Mouse (Mus musculus) monocyte, adult 2 months (primary cell): ENCODE results near the gene Pde11a.
A peak's percentile ranks its signal among the peaks of the same experiment; 100 is the strongest.

ENCODE experiments used
- DNase-seq, 2 experiments: peaks; one replicate each; pipeline ENCODE4 v3.0.0; 2022; ENCODE audit warnings: low spot score in 2 of 2, low read depth in 1 of 2

Pde11a gene

GRCm38 (mm10) chr2:76338215-76339156 is at the start of gene Pde11a:
Gene Pde11a, minus strand, starts transcription at chr2:76338774.
- no peak for DNase-seq

GRCm38 (mm10) chr2:76386531-76386930 is 48.0 kb upstream of the Pde11a start:
- DNase-seq, result no peak

- DNase-seq, result no peak
These were observed 40.1 kb upstream of the Pde11a start for GRCm38 (mm10) chr2:76378646-76379045.

- no peak for DNase-seq
These were observed 36.1 kb upstream of the Pde11a start for GRCm38 (mm10) chr2:76374544-76375206.

- DNase-seq, result no peak
These were observed 33.7 kb upstream of the Pde11a start for GRCm38 (mm10) chr2:76372244-76372643.

GRCm38 (mm10) chr2:76370656-76370922 is 32.0 kb upstream of the Pde11a start:
- no peak for DNase-seq

- DNase-seq, result peak; percentile 41 to 63
These were observed 31.5 kb upstream of the Pde11a start, which contains the start of gene Rbm45 for GRCm38 (mm10) chr2:76369821-76370655. Gene Rbm45, plus strand, starts transcription at chr2:76369984.

- no peak for DNase-seq
These were observed 30.5 kb upstream of the Pde11a start for GRCm38 (mm10) chr2:76368861-76369660.

GRCm38 (mm10) chr2:76367188-76367922 is 28.8 kb upstream of the Pde11a start:
- peak; percentile 31 to 63 for DNase-seq

- DNase-seq, result no peak
These were observed 27.2 kb upstream of the Pde11a start for GRCm38 (mm10) chr2:76365811-76366210.

- DNase-seq, result no peak
These were observed 23.5 kb upstream of the Pde11a start for GRCm38 (mm10) chr2:76362111-76362510.

GRCm38 (mm10) chr2:76360226-76360625 is 21.7 kb upstream of the Pde11a start, which contains the start of gene Cyct:
Gene Cyct, minus strand, starts transcription at chr2:76360450.
- DNase-seq, result no peak

- no peak for DNase-seq
These were observed 9.3 kb upstream of the Pde11a start for GRCm38 (mm10) chr2:76347839-76348238.

- no peak for DNase-seq
These were observed 3.6 kb upstream of the Pde11a start for GRCm38 (mm10) chr2:76342146-76342545.

GRCm38 (mm10) chr2:76334596-76334995 is 4.0 kb downstream of the Pde11a start:
- DNase-seq, result no peak

GRCm38 (mm10) chr2:76332161-76332805 is 6.3 kb downstream of the Pde11a start:
- no peak for DNase-seq

GRCm38 (mm10) chr2:76330081-76330480 is 8.5 kb downstream of the Pde11a start:
- no peak for DNase-seq

GRCm38 (mm10) chr2:76326161-76326560 is 12.4 kb downstream of the Pde11a start:
- no peak for DNase-seq

- no peak for DNase-seq
These were observed 14.1 kb downstream of the Pde11a start for GRCm38 (mm10) chr2:76324463-76324862.
